Mouse (Mus musculus) urinary bladder, postnatal 0 days (tissue): ENCODE measurements around the gene C1galt1c1. TPM values are rescaled to one million over a fixed set of nuclear protein-coding genes. Genes with fewer than 3 reads are reported as not detected.

Source experiments
- polyA plus RNA-seq: library from polyadenylated mRNA; unstranded; fragments of >200 nt; fragmentation: Nextera tagmentation; extraction: Ambion mirVana; gene quantifications from 2 replicates; pipeline ENCODE4 v1.2.1, GENCODE M21; 2015

The C1galt1c1 gene
- polyA plus RNA-seq: 27.1 and 34.4 TPM in 2 replicates

GRCm38 (mm10) chrX:38634801-38635637, at the start of gene C1galt1c1:
TSS of gene C1galt1c1 (minus strand) at chrX:38635087.

GRCm38 (mm10) chrX:38600177-38600994, 34.5 kb downstream of the C1galt1c1 start, which contains the start of gene Mcts1:
TSS of gene Mcts1 (plus strand) at chrX:38600578.

Other genes starting within 250 kb of the C1galt1c1 start
- 141 and 143 TPM in 2 replicates for gene Lamp2, start 178.6 kb downstream of the C1galt1c1 start, polyA plus RNA-seq
- 12.6 and 15.2 TPM in 2 replicates for gene Cul4b, start 58.9 kb downstream of the C1galt1c1 start, polyA plus RNA-seq
- gene Mcts1, start 34.5 kb downstream of the C1galt1c1 start, polyA plus RNA-seq: 106 and 121 TPM in 2 replicates
- gene 6030498E09Rik, start 137.6 kb upstream of the C1galt1c1 start, polyA plus RNA-seq: not detected in 2 replicates